Mouse (Mus musculus): ENCODE data around the gene Tm4sf4. TPM values are rescaled to one million over a fixed set of nuclear protein-coding genes. Genes with fewer than 3 reads are reported as not detected.

Gene Tm4sf4
- total RNA-seq, 2 experiments from 2014 or later, result not detected

- no peak for DNase-seq (ENCODE audit: low spot score in 2 of 2)
- Histone ChIP-seq H3K27ac (peak overlapping the region; percentile 23; the same call in 1 of the 2 replicates), H3K4me3 (no peak overlapping the region)
- TF ChIP-seq CTCF (conservative IDR thresholded peaks at IDR 0.05), result no peak
These were observed 62.5 kb downstream of the Tm4sf4 start for GRCm38 (mm10) chr3:57487455-57488153.

Other genes with a start within 250 kb of the Tm4sf4 start
- gene Tm4sf1, start 123.3 kb upstream of the Tm4sf4 start, total RNA-seq (2021), result 10 to 100 TPM; 11.5 to 19.0 TPM
- gene Wwtr1, start 150.6 kb downstream of the Tm4sf4 start, total RNA-seq (2021), result 10 to 100 TPM; 12.7 to 12.9 TPM
- gene Commd2, start 226.4 kb downstream of the Tm4sf4 start, total RNA-seq (2021), result 10 to 100 TPM; 20.9 to 21.6 TPM

All from layer of hippocampus, adult 2 months (tissue).